ENCODE assay signal across 19 mouse cellular contexts in genomic region chr6:146865701-146866100, GRCm38 (mm10). TPM values are rescaled to one million over a fixed set of nuclear protein-coding genes. Genes with fewer than 3 reads are reported as not detected.
DNase-seq lines count a peak whose midpoint lies in the region; ATAC-seq and TF ChIP-seq lines count a peak whose summit lies in the region.
"Had no signal": no experiment of that assay in that cellular context is flagged by ENCODE, and none has a peak within 500 bp of the region (broad histone marks: within the 10 kb centered on the region; RNA-seq: fewer than 3 reads in every experiment).

No protein-coding gene starts in this region.

- no peaks in the 10 kb centered on the region for H3K27me3 ChIP-seq in hindbrain, postnatal 0 days (ENCODE audit: insufficient read depth, low read length)
- no peaks in the 10 kb centered on the region for H3K27me3 ChIP-seq in hindbrain, embryonic 14.5 days (ENCODE audit: control insufficient read depth, insufficient read depth, low read length)

- TF ChIP-seq CTCF in hindbrain, postnatal 0 days (IDR thresholded peaks at IDR 0.05; ENCODE audit: low read depth), result 0 out of 2 replicates have a peak, but pooled peaks have one; percentile 5

- no peak overlapping the region for H3K27ac ChIP-seq in hindbrain, postnatal 0 days
- no peak overlapping the region for H3K27ac ChIP-seq in hindbrain, embryonic 14.5 days
- H3K27ac ChIP-seq: embryonic facial prominence, embryonic 10.5 days had no signal

- no peak overlapping the region for H3K4me3 ChIP-seq in hindbrain, postnatal 0 days (ENCODE audit: low read length)
- H3K4me3 ChIP-seq in hindbrain, embryonic 14.5 days (replicated peaks; ENCODE audit: low read length), result no peak overlapping the region
- H3K4me3 ChIP-seq: embryonic facial prominence, embryonic 10.5 days; myocyte had no signal

- H3K9ac ChIP-seq in hindbrain, postnatal 0 days (replicated peaks; ENCODE audit: low read length), result no peak overlapping the region
- no peak overlapping the region for H3K9ac ChIP-seq in hindbrain, embryonic 14.5 days

- no peak overlapping the region for H3K4me2 ChIP-seq in hindbrain, postnatal 0 days (ENCODE audit: low read depth, low read length)
- no peak overlapping the region for H3K4me2 ChIP-seq in hindbrain, embryonic 14.5 days (replicated peaks)

- H3K9me3 ChIP-seq in hindbrain, postnatal 0 days (ENCODE audit: low read length), result no peaks in the 10 kb centered on the region
- no peaks in the 10 kb centered on the region for H3K9me3 ChIP-seq in hindbrain, embryonic 14.5 days (ENCODE audit: control insufficient read depth, low read length)
- H3K9me3 ChIP-seq: embryonic facial prominence, embryonic 10.5 days had no signal

- H3K4me1 ChIP-seq in hindbrain, postnatal 0 days (ENCODE audit: insufficient read depth, low read length), result no peaks in the 10 kb centered on the region
- H3K4me1 ChIP-seq in hindbrain, embryonic 14.5 days (replicated peaks; ENCODE audit: control insufficient read depth, insufficient read depth, low read length), result no peaks in the 10 kb centered on the region
- H3K4me1 ChIP-seq: embryonic facial prominence, embryonic 10.5 days had no signal

- no peak for DNase-seq in hindbrain, postnatal 0 days (ENCODE audit: low spot score)
- no peak for DNase-seq in hindbrain, embryonic 14.5 days (ENCODE audit: low spot score)
- peak; percentile 20 for DNase-seq in thymus, postnatal 14 days
- no peak for DNase-seq in thymus, postnatal 0 days (ENCODE audit: low spot score)
- peak; percentile 79 for DNase-seq in ZHBTc4 (ENCODE audit: low read depth, low spot score)
- no peak for DNase-seq in ovary, postnatal 14 days (ENCODE audit: low spot score)
- no peak for DNase-seq in right cerebral cortex, adult 2 months (ENCODE audit: low spot score in 2 of 2)
- DNase-seq: cerebellum, postnatal 10 days; heart, postnatal 10 days; right cerebral cortex, postnatal 25 days had no signal

- 82% methylated on average over 4 of the region's 4 CpGs for WGBS in hindbrain, postnatal 0 days
- 82% methylated on average over 4 of the region's 4 CpGs for WGBS in hindbrain, embryonic 14.5 days

- no peak for ATAC-seq in hindbrain, postnatal 0 days
- ATAC-seq in hindbrain, embryonic 14.5 days (ENCODE audit: low FRiP score), result no peak
- peak; percentile 69; the same call in 1 of the 2 replicates for ATAC-seq in megakaryocyte-erythroid progenitor cell, adult 5-6 weeks (replicated peaks; ENCODE audit: low FRiP score, low TSS enrichment, poor library complexity, severe bottlenecking)
- ATAC-seq: hindbrain, embryonic 16.5 days had no signal

- H3K36me3 ChIP-seq in hindbrain, postnatal 0 days (ENCODE audit: insufficient read depth, low read length), result no peaks in the 10 kb centered on the region
- H3K36me3 ChIP-seq in hindbrain, embryonic 14.5 days (replicated peaks; ENCODE audit: control insufficient read depth, insufficient read depth), result no peaks in the 10 kb centered on the region
- H3K36me3 ChIP-seq: embryonic facial prominence, embryonic 10.5 days had no signal

RNA-seq across cellular contexts. Expression of gene Smco2, which starts 15.8 kb away (rescaled TPM):
- not detected in 2 replicates for total RNA-seq in hindbrain, postnatal 0 days (2014; rRNA removed)
- not detected in 2 replicates for polyA plus RNA-seq in hindbrain, postnatal 0 days (2015; fragmentation: Nextera tagmentation; extraction: Ambion mirVana)
- polyA plus RNA-seq in hindbrain, embryonic 14.5 days (2014; fragmentation: Nextera tagmentation; extraction: Ambion mirVana), result not detected in 2 replicates
- not detected in 2 replicates for polyA plus RNA-seq in thymus, postnatal 0 days (2015; fragmentation: Nextera tagmentation; extraction: Ambion mirVana)
- total RNA-seq in megakaryocyte-erythroid progenitor cell, adult 5-6 weeks (2014; fragmentation: Nextera tagmentation), result not detected in 2 replicates
- not detected in 2 replicates for total RNA-seq in megakaryocyte-erythroid progenitor cell, adult 5-6 weeks (2017)
- total RNA-seq: gastrocnemius, postnatal 4 days; layer of hippocampus, postnatal 10 days; left cerebral cortex, postnatal 36 days had no signal
- polyA plus RNA-seq: embryonic facial prominence, embryonic 10.5 days; hindbrain, embryonic 16.5 days; kidney, embryonic 16.5 days; liver, embryonic 16.5 days; myocyte had no signal

RNA-seq across cellular contexts. Expression of gene Ppfibp1, which starts 22.6 kb away (rescaled TPM):
- total RNA-seq in hindbrain, postnatal 0 days (2014; rRNA removed), result 17.8 and 26.8 TPM in 2 replicates
- polyA plus RNA-seq in hindbrain, postnatal 0 days (2015; fragmentation: Nextera tagmentation; extraction: Ambion mirVana), result 16.3 and 17.2 TPM in 2 replicates
- 16.0 and 17.3 TPM in 2 replicates for polyA plus RNA-seq in hindbrain, embryonic 14.5 days (2014; fragmentation: Nextera tagmentation; extraction: Ambion mirVana)
- polyA plus RNA-seq in thymus, postnatal 0 days (2015; fragmentation: Nextera tagmentation; extraction: Ambion mirVana), result 7.2 and 9.2 TPM in 2 replicates
- 1.2 and 6.5 TPM in 2 replicates for total RNA-seq in megakaryocyte-erythroid progenitor cell, adult 5-6 weeks (2014; fragmentation: Nextera tagmentation)
- total RNA-seq in megakaryocyte-erythroid progenitor cell, adult 5-6 weeks (2017), result 6.1 and 11.4 TPM in 2 replicates

Comparison
In these comparisons a context has a peak if more than half of its experiments do, and no peak if none do; other contexts are left out.
1. DNase-seq: peak in thymus, postnatal 14 days (single experiment) and ZHBTc4 (single experiment); none in hindbrain, postnatal 0 days (single experiment), hindbrain, embryonic 14.5 days (single experiment), thymus, postnatal 0 days (single experiment), ovary, postnatal 14 days (single experiment) and right cerebral cortex, adult 2 months (0 of 2).